Mouse (Mus musculus) liver, adult 2 months (tissue): ENCODE measurements around the gene Hivep2.

ENCODE experiments used
- CTCF ChIP-seq: fragments of 200-500 bp; IDR thresholded peaks from 2 replicates; pipeline ENCODE4 v1.5.1; 2011; ENCODE audit warnings: low read depth, low read length, control low read depth
- POLR2A ChIP-seq: fragments of 200-500 bp; IDR thresholded peaks from 2 replicates; pipeline ENCODE4 v1.6.1; 2011; ENCODE audit warnings: low read length, control low read depth; ENCODE audit not compliant: insufficient read depth; ENCODE audit errors: extremely low read depth

DNA sequence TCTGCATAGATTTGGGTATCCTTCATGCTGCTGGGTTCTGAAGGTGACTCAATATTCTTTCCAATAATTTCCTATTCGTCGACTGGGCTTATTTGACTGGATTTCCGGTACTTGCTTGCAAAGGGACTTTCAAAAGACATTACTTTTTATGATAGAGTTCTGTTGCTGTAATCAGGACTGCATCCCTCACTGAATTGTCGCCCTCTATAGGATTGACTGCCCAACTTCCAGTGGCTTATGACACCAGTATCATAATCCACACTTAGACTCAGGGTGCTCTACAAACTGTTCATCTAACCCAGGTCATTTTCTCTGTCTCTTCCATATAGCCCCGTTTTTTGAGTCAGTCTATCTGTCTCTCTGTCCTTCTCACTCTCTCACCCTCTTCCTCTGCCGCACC is 231.4 kb downstream of the Hivep2 start:
- TF ChIP-seq POLR2A (no peak), CTCF (no peak)
